Mouse (Mus musculus): ENCODE measurements around the gene Prss16. TPM values are rescaled to one million over a fixed set of nuclear protein-coding genes. Genes with fewer than 3 reads are reported as not detected.

The Prss16 gene
- polyA plus RNA-seq, 1 experiment from 2014 or later: not detected

- H3K4me2 ChIP-seq: 0 out of 2 replicates have a peak overlapping the region, but pooled peaks have one; percentile 0
- H3K4me3 ChIP-seq: no peak overlapping the region
- no peak for ATAC-seq (replicated peaks)
- peaks cover 17% of the 10 kb centered on the region for H3K4me1 ChIP-seq
- WGBS: 55% methylated on average over 5 of the region's 5 CpGs
- no peaks in the 10 kb centered on the region for H3K27me3 ChIP-seq (replicated peaks)
- H3K9ac ChIP-seq: no peak overlapping the region
- H3K9me3 ChIP-seq: no peaks in the 10 kb centered on the region
- no peak overlapping the region for H3K27ac ChIP-seq
- H3K36me3 ChIP-seq (replicated peaks): no peaks in the 10 kb centered on the region
Observed at GRCm38 (mm10) chr13:22033741-22034442, 24.4 kb upstream of the Prss16 start.

GRCm38 (mm10) chr13:22030493-22030892 lies 21.0 kb upstream of the Prss16 start:
- no peaks in the 10 kb centered on the region for H3K36me3 ChIP-seq (replicated peaks)
- peaks cover 20% of the 10 kb centered on the region for H3K4me1 ChIP-seq
- H3K4me3 ChIP-seq: no peak overlapping the region
- no peak overlapping the region for H3K4me2 ChIP-seq
- WGBS: 13% methylated on average over 4 of the region's 4 CpGs
- H3K27ac ChIP-seq: no peak overlapping the region
- no peak for ATAC-seq (replicated peaks)
- no peaks in the 10 kb centered on the region for H3K9me3 ChIP-seq
- H3K27me3 ChIP-seq (replicated peaks): no peaks in the 10 kb centered on the region
- H3K9ac ChIP-seq: no peak overlapping the region

DNA sequence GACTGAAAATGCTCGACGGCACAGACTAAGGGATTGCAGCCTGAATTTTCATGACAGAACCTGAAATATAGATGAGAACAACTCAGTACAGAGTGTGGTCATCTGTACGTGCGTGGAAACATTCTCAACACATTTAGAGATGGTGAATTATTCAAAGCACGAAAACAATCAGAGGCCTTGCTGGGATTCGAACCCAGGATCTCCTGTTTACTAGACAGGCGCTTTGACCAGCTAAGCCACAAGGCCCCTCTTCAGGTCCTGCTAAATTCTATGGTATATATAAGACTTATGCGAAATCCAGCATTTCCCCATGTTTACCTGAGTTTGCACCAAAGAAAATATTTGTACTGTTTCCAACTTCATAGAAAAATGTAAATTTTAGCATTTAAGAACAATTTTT lies 20.4 kb upstream of the Prss16 start:
- Histone ChIP-seq H3K4me2 (no peak overlapping the region), H3K36me3 (replicated peaks) (no peaks in the 10 kb centered on the region), H3K9me3 (no peaks in the 10 kb centered on the region), H3K4me1 (peaks cover 19% of the 10 kb centered on the region), H3K4me3 (no peak overlapping the region), H3K9ac (no peak overlapping the region), H3K27ac (no peak overlapping the region), H3K27me3 (replicated peaks) (no peaks in the 10 kb centered on the region)
- WGBS: 35% methylated on average over 8 of the region's 8 CpGs
- ATAC-seq (replicated peaks): no peak

- Histone ChIP-seq H3K27me3 (replicated peaks) (peaks cover 3% of the 10 kb centered on the region; the same call in 1 of the 2 replicates), H3K27ac (peak overlapping the region; percentile 63), H3K9ac (peak overlapping the region; percentile 56), H3K36me3 (replicated peaks) (no peaks in the 10 kb centered on the region), H3K4me1 (peaks cover 14% of the 10 kb centered on the region), H3K4me2 (peak overlapping the region; percentile 63), H3K9me3 (no peaks in the 10 kb centered on the region), H3K4me3 (peak overlapping the region; percentile 50)
- peak; percentile 80 for ATAC-seq (replicated peaks)
- under 1% methylated on average over 40 of the region's 40 CpGs for WGBS
Observed at GRCm38 (mm10) chr13:22028673-22029460, 19.3 kb upstream of the Prss16 start.

DNA sequence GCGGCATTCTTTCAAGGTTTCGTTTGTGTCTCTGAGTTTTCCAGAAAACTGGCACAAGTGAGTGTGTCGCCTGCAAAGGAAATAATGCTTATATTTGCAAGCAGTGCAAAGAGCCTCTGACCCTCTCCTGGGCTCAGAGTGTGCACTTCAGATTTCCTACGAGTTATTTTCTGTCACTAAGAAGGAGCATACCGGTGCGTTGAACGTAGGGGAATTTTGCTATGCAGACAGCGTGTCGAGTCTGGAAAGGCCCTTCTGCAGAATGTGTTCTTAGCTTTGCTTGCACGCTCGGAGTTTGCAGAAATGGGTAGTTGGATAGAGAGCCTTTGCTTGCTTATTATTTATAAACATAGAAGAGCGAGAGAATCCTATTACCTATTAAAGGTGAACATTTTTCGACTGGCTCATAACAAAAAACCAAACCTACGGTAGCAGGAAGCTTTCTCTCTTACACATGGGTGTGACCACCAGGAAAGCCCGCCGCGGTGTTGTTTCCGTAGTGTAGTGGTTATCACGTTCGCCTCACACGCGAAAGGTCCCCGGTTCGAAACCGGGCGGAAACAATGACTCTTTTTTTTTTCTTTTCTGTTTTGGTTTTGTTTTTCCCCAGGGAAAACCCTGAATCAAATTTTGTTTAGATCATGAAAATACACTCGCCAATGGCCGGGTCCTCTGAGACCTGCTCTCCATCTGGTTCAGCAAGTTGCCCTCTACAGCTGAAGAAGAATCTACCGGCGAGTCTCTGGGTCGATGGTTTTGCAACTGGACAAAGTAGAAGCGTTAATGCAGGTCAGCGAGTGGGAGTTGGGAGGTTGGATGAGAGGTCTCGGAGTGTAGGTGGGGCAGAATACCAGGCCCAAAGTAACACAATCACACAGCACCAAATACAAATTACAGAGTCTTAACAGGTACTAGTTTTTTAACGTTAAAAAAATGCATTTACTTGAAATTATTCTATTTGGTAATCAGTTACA lies 16.8 kb upstream of the Prss16 start:
- 1% methylated on average over 35 of the region's 35 CpGs for whole genome bisulfite sequencing

DNA sequence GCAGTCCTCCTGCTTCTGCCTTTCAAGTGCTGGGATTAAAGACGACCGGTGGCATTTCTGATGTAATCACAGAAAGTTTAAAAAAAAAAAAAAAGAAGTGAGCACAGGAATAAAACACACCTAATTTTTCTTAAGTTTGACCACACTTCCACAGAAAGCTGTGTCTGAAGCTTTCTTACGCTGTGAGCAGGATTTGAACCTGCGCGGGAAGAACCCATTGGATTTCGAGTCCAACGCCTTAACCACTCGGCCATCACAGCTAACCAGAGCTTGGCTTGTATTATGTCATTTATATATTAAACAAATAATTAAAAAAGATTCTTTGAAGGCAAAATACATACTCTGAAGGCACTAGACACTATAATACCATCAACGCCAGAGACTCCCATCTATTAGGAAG lies 12.7 kb upstream of the Prss16 start:
- Histone ChIP-seq H3K9me3 (no peaks in the 10 kb centered on the region), H3K27ac (no peak overlapping the region), H3K27me3 (replicated peaks) (peaks cover 38% of the 10 kb centered on the region), H3K4me2 (peak overlapping the region; percentile 50), H3K4me3 (peak overlapping the region; percentile 35), H3K36me3 (replicated peaks) (no peaks in the 10 kb centered on the region), H3K4me1 (peaks cover 29% of the 10 kb centered on the region), H3K9ac (no peak overlapping the region)
- 1% methylated on average over 9 of the region's 9 CpGs for WGBS
- ATAC-seq (replicated peaks): peak; percentile 53; the same call in 1 of the 2 replicates

More for the DNA sequence above, 16.8 kb upstream of the Prss16 start:
- peak overlapping the region; percentile 52 for H3K9ac ChIP-seq
- no peaks in the 10 kb centered on the region for H3K9me3 ChIP-seq
- no peaks in the 10 kb centered on the region for H3K36me3 ChIP-seq (replicated peaks)
- H3K4me2 ChIP-seq: peak overlapping the region; percentile 51
- H3K27ac ChIP-seq: peak overlapping the region; percentile 76
- peak; percentile 72 for ATAC-seq (replicated peaks)
- peak overlapping the region; percentile 52 for H3K4me3 ChIP-seq
- peaks cover 24% of the 10 kb centered on the region for H3K4me1 ChIP-seq
- H3K27me3 ChIP-seq (replicated peaks): peaks cover 9% of the 10 kb centered on the region; the same call in 1 of the 2 replicates

DNA sequence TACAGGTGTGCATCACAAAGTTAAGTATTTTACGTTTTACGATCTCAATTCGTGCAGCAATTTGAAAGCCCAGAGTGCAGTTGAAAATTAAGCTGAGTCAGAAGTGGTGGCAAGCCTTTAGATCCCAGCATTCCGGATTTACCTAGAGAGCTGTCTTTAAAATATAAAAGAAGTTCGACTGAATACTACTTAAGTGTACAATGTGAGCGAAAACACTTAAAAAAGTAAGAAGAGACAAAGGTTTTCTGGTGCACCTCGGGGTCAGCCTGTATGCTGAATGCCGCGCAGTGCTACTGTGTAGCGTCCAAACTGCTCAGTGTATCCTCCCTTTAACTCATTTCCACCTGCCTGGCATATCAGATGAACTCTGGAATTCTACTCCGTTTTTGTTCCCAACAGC lies 12.0 kb upstream of the Prss16 start:
- no peak for ATAC-seq (replicated peaks)
- peak overlapping the region; percentile 50 for H3K4me2 ChIP-seq
- no peaks in the 10 kb centered on the region for H3K36me3 ChIP-seq (replicated peaks)
- H3K27me3 ChIP-seq (replicated peaks): peaks cover 43% of the 10 kb centered on the region
- H3K4me1 ChIP-seq: peaks cover 27% of the 10 kb centered on the region
- no peaks in the 10 kb centered on the region for H3K9me3 ChIP-seq
- peak overlapping the region; percentile 35 for H3K4me3 ChIP-seq
- no peak overlapping the region for H3K9ac ChIP-seq
- H3K27ac ChIP-seq: no peak overlapping the region
- under 1% methylated on average over 11 of the region's 11 CpGs for WGBS

GRCm38 (mm10) chr13:22020901-22021339 lies 11.4 kb upstream of the Prss16 start:
- H3K36me3 ChIP-seq (replicated peaks): no peaks in the 10 kb centered on the region
- H3K4me3 ChIP-seq: peak overlapping the region; percentile 35
- peak overlapping the region; percentile 50 for H3K4me2 ChIP-seq
- H3K9ac ChIP-seq: no peak overlapping the region
- 0% methylated on average over 8 of the region's 8 CpGs for WGBS
- H3K9me3 ChIP-seq: no peaks in the 10 kb centered on the region
- H3K4me1 ChIP-seq: peaks cover 24% of the 10 kb centered on the region
- peaks cover 49% of the 10 kb centered on the region for H3K27me3 ChIP-seq (replicated peaks)
- peak; percentile 41; the same call in 1 of the 2 replicates for ATAC-seq (replicated peaks)
- no peak overlapping the region for H3K27ac ChIP-seq

DNA sequence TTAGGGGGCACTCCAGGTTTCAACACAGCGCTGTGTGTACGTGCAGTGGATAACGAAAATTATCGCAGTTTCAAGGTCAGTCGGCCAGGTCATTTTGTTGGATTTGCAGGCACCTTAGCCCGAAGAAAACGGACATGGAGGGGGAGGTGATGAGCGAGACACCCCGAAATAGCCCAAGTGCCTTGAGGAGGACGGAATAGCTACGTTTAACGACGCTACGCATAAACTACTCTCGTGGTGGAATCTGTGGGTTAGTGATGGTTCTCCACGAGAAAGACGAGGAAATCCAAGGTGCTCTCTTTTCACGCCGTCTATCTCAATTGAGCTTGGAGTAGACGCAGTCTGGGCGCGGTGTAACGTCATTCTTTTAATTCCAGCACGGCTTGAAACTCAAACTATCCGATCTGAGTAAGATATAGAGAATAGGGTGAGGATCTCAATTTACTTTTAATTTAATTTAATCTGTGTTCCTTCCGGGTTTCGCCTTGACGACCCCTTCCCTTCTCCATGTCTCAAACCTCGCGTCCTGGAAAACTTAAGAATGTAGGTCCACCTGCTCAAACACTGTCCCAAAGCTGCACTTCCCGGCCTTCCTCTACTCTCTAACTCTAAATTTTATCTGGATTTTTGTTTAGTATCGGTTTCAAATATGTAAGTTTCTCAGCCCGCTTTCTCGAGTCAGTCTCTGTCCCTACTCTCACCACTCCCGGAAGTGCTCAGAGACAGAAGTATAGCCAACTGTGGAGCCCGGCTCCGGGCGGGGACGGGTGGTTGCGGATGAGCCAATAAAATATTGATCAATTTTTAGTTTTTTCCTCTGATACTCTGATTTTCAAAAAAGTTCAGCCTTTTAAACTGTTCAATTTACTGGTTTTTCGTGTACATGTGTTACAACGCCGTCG lies 10.6 kb upstream of the Prss16 start:
- no peak overlapping the region for H3K9ac ChIP-seq
- WGBS: under 1% methylated on average over 44 of the region's 44 CpGs
- H3K27me3 ChIP-seq (replicated peaks): peaks cover 55% of the 10 kb centered on the region

GRCm38 (mm10) chr13:22015479-22016450 lies 6.2 kb upstream of the Prss16 start:
- no peaks in the 10 kb centered on the region for H3K36me3 ChIP-seq (replicated peaks)
- H3K27me3 ChIP-seq (replicated peaks): peaks cover 77% of the 10 kb centered on the region
- no peak overlapping the region for H3K9ac ChIP-seq
- no peak overlapping the region for H3K4me3 ChIP-seq
- peaks cover 14% of the 10 kb centered on the region for H3K4me1 ChIP-seq
- 0 out of 2 replicates have a peak, but pooled peaks cover 4% of the 10 kb centered on the region for H3K9me3 ChIP-seq
- ATAC-seq (replicated peaks): no peak
- no peak overlapping the region for H3K27ac ChIP-seq
- H3K4me2 ChIP-seq: no peak overlapping the region
- WGBS: 14% methylated on average over 27 of the region's 27 CpGs

More for the DNA sequence above, 10.6 kb upstream of the Prss16 start:
- Histone ChIP-seq H3K4me3 (peak overlapping the region; percentile 35), H3K27ac (no peak overlapping the region), H3K4me1 (peaks cover 21% of the 10 kb centered on the region), H3K36me3 (replicated peaks) (no peaks in the 10 kb centered on the region), H3K4me2 (peak overlapping the region; percentile 50), H3K9me3 (0 out of 2 replicates have a peak, but pooled peaks cover 3% of the 10 kb centered on the region)
- ATAC-seq (replicated peaks): no peak
